Mouse (Mus musculus) ES-Bruce4 (cell line): ENCODE measurements around the gene Inpp4b.

Source experiments
- CTCF ChIP-seq: IDR thresholded peaks from one replicate; pipeline ENCODE4 v1.8.1; 2011; ENCODE audit warnings: low read depth, low read length
- POLR2A ChIP-seq: IDR thresholded peaks from one replicate; pipeline ENCODE4 v1.8.1; 2011; ENCODE audit warnings: low read length; ENCODE audit not compliant: insufficient read depth

DNA sequence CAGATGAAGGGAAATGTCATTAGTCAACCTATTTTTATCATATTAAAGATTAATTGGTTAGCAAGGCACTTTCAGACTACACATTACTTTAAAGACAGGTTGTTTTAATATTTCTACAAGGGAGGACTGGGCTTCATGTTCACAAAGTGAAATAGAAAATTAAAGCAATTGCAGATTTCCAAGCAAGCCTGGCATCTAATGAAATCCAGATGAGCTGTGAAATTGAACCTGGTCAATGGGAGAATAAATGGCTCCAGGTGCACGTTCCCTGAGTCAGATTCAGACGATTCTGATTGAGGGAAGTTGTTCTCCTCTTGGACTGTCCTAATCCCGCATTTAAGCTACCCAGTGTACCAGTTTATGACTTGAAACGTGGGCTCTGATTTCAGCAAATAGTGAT, 473.2 kb downstream of the Inpp4b start:
- TF ChIP-seq CTCF = no peak
- no peak for TF ChIP-seq POLR2A
